Mouse (Mus musculus) ovary, postnatal 36 days (tissue): ENCODE data around the gene Pi4ka.

Experiments
- DNase-seq: peaks from one replicate; pipeline ENCODE4 v3.0.0; 2022; ENCODE audit warnings: low spot score, mixed read lengths

The Pi4ka gene

DNA sequence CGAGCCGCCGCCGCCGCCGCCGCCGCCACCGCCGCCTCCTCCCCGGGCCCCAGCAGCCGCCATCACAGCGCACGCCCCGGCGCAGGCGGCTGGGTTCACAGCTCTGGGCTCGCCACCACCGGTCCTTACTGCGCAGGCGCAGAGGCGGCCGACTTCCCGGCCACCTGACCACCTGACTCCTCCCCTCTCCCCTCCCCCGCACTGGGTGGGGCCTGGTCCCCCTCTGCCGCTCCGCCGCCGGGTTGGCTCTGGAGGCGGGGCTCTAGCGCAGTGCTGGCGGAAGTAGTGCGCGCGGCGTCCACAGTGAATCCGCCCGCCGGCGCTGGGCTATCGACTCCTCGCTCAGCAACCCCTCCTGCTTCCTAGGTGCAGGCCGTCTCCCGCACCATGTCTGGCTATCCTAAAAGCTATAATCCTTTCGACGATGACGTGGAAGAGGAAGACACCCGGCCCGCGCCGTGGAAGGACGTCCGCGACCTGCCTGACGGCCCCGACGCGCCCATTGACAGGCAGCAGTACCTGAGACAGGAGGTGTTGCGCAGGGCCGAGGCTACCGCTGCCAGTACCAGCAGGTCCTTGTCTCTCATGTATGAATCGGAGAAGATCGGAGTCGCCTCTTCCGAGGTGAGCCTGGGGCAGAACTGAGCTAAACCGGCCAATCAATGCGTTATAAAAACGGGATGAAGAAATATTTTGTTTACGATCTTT lies at the start of gene Pi4ka, which contains the start of gene Snap29:
Gene Pi4ka, minus strand, starts transcription at position 579 of the 708 bp plus-strand sequence.
Gene Snap29, plus strand, starts transcription at position 251 of the 708 bp plus-strand sequence.
- DNase-seq: peak; percentile 100

DNA sequence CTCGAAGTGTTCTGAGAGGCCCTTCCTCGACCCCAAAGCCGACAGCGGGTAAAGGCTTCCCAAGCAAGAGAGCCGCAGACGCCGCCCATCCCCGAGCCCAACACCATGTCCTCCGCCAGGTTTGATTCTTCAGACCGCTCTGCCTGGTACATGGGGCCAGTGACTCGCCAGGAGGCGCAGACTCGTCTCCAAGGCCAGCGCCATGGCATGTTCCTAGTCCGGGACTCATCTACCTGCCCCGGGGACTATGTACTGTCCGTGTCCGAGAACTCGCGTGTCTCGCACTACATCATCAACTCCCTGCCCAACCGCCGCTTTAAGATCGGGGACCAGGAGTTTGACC lies 46.2 kb upstream of the Pi4ka start:
- no peak for DNase-seq

DNA sequence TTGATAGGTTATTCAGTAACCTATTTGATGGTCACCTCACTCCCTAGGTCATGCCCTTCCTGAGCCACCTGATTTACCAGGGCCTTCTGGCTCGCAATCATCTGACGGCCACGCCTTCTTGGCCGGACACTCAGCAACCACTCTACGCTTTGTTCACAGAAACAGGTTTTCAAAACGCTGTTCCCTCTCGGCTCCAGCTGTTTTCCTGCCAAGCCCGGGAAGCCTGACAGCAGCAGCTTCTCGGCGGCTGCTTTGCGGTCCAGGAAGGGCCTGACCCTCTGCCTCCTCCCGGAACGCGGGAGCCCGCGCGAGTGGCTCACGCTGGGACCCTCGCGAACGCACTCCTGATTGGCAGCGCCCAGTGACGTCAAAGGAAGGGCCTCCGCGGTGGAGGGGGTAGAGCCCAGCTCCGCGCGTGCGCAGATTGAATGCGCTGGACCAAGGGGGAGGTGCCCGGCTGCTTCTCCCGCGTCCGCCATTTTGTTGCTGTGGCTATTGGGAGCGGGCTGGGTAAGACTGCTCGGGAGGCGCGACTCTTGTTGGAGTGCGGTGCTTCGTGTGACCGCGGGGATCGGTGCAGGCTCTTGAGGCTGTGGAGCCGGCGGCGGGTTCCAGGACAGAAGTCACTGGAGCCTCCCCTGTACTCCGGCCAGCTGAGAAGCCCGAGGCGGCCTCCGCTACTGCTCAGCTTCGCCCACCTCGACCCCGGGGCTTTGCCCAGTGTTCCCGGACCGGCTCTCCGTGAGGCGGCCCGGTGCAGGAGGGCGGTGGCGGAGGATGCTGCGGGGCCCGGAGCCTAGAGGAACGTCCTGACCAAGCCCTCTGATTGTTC lies 45.6 kb upstream of the Pi4ka start, which contains the start of gene Crkl:
Gene Crkl, plus strand, starts transcription at position 447 of the 832 bp plus-strand sequence.
- peak; percentile 98 for DNase-seq

DNA sequence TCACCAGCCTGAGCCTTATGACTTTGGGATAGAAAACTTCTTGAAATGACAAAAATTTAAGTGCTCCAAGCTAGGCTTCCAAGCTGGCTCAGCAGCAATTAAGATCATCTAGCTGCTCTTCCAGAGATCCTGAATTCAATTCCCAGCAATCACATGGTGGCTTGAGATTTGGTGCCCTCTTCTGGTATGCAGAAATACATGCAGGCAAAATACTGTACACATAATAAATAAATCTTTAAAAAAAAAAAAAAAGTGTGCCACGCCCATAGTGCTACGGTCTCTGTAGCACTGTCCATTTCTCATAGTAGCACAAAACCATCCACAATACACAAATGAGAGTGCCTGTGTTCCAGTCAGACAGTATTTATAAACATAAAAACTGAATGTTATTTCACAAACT lies 26.5 kb upstream of the Pi4ka start:
- no peak for DNase-seq

DNA sequence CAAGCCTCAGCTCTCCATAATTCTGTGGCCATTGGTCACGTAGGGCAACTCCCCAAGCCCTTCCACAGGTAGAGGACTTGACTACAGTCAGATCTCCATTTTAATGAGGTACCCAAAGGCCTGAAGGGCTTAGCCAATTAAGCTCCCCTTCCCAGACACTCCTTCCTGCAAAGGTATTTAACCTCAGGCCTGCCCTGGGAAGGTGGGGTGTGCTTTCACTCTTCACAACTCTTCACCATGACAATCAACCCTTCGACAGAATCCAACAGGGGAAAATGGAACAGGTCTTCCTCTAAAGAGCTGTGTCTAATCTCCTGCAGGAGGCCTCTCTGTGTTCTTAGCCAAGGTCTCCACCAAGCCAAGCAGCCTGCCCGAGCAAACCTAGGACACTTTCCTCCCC lies 16.9 kb upstream of the Pi4ka start:
- no peak for DNase-seq

DNA sequence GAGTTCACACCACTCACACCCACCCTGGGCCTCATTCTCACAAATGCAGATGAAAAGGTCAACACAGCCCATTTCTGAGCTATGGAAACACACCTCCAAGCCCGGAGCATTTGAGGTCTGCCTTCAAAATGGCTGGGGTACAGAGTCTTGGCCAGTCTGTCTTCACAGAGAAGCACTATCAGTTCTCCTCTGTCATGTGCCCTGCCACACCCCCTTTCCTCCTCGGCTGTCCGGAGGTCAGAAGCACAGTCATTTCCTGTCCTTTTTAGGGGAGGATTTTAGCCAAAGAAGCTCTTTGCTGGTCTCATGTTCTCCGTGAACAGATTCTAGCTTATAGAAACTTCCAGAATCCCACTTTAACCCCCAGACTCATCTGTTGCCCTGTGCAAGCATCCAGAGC lies 4.1 kb upstream of the Pi4ka start:
- no peak for DNase-seq

DNA sequence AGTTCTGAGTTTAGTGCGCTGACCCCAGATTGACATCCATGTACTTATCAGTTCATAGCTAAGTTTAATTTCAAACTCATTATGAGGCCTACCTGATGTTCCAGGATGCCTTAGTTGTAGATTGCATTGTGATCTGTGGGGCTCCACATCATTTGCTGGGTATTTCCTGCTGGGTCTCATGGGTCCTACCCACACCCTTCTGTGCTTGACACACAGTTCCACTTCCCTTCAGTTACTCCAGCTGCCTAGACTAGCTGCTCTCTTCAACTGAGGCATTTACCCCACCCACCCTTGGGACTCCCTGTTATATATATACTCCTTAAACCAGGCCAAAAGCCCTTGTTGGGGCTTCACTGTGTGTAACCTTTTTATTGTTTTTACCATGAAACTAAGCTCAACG lies 2.9 kb upstream of the Pi4ka start:
- no peak for DNase-seq

DNA sequence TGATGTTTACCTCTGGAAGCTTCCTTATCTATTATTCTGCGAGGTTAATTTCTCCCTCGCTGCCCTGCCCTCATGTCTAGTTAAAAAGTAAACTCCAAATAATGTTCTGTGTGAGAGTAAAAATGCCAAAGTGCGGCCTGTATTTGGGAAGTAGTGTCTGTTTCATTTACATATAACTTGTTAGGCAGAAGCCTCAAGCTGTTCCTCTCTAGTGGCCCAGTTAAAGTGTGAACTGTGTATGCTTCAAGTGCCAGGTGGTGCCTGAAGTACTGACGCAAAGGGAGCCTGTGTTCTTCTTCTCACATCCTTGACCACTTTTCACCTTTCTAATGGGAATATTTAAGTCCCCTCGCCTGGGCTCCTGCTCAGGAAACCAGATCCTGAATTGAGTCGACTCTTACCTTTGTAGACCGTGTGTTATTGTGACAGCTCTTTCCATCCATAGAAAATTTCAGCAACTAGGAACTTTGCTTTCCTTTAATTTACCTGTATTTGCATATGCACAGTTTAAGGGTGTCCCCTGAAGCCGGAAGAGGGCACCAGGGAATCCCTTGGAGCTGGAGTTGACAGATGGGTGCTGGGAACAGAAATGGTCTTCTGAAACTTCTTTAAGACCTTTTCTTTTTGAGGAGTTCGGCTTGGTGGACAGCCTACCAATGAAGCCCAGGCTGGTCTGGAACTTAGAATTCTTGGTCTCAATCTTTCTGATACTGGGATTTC lies 558 bp upstream of the Pi4ka start:
- DNase-seq: no peak

DNA sequence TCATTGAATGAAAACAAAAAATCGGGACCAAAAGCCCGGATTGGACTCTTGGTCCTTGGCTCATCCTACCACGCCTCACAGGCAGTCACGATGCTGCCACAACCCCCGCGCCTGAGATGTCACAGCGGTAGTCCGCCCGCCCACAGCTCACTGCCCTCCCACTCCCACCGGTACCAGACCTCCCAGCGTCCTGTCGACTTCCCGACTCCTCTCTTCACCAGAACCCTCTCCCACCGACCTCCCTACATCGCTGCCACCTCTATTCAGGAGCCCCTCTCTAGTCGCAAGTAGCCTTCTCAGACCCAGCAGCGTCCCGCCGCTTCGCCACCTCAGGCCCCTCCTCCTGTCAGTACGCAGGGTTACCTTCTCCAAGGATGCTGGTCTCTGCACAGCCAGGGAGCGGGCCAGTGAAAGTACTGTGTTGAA lies 830 bp downstream of the Pi4ka start:
- DNase-seq: peak; percentile 63

DNA sequence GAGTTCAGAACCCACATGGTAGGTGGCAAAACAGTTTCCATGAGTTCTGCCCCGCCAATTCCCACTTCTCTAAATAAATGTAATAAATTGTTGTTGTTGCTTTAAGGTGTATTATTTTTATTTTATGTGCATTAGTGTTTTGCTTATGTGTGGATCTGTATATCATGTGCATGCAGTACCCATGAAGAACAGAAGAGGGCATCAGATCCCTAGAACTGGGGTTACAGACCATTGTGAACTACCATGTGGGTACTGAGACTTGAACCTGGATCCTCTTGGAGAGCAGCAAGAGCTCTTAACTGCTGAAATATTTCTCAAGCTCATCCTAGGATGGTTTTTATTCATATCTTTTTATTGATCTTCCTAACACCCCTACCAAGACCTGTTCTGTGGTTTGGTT lies 3.3 kb downstream of the Pi4ka start:
- DNase-seq: no peak

DNA sequence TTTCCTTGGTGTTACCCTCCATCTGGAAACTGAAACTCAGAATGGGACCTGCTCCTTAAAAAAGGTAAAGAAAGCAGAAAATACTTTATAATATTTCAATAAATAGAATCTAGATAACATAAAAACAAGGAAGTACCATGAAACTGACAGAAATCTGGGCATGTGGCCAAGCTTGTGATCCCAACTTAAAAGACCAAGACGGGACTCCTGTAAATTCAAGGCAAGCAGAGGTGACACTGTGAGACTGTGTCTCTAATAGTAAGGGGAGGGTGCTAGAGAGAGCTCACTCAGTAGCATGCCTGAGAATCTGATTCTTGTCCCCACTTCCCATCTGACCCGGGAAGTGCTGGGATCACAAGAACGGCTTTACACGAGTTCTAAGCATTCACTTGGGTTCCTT lies 13.3 kb downstream of the Pi4ka start:
- no peak for DNase-seq

DNA sequence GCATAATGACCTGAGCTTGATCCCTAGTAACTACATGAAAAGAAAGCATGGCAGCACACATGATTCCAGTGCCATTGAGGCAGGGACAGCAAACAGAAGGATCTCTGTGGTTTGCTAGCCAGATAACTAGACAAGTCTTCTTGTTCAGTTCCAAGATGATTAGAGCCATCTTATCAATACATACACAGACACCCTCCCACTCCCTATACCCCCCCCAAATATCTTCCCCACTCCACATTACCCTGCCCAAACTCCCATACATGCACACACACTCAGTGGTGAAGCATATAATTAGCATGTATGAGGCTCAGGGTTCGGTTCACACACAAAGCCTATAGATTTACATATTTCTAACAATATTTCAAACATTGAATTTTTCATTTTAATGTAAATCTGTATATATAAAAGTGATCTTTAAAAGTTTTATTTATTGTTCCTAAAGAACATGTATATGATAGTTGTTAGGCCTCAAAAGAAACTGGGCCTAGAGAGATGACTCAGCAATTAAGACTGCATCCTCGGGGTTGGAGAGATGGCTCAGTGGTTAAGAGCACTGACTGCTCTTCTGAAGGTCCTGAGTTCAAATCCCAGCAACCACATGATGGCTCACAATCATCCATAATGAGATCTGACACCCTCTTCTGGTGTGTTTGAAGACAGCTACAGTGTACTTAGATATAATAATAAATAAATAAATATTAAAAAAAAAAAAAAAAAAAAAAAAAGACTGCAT lies 22.4 kb downstream of the Pi4ka start:
- no peak for DNase-seq

DNA sequence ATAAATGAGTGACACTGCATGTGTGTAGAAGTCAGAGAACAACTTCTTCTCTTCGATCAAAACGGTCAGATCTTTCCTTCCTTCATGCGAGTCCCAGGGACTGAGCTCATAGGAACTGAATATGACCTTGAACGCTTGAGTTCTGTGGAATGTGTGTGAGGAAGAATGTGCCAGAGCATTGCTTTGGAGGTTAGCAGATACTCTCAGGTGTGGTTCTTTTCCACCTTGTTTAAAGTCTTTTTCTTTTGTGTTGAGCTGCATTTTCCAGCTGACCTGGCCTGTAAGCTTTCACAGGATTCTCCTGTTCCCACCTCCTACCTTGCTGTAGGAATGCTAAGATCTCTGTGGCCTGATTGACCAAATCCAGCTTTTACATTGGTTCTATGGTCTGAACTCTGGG lies 23.8 kb downstream of the Pi4ka start:
- no peak for DNase-seq

DNA sequence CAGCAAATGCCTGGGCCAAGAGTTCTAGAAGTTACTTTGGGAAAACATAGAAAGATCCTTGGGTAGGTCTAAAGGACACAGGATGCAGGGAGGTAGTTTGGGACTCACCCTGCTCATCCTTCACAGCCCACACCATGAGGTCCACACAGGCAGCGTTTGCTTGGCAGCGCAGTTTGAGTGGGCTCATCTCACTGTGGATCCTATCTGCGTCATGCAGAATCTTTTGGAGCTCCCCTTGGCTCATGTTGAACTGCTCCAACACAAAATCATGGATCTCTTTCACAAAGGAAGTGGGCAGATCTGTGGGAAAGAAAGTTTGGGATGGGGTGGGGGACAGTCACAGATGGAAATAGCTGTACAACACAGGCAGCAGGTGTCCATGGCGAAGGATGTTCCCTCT lies 47.3 kb downstream of the Pi4ka start:
- no peak for DNase-seq

DNA sequence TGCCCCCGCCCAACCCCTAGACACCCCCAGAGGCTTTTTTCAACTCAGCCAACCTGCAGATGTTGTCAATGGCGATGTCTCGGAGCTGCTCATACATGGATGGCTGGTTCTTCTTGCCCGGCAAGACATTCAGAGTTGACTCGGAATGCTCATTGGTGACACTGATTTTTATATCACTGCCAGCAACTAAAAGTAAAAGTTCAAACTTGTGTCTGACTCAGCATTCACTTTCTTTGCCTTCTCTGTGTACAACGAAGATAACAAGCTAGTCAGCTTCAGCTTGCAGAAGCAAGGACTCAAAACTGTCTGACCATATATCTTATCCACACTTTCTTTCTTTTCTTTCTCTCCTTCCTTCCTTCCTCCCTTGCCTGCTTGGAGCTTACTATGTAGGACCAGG lies 50.1 kb downstream of the Pi4ka start:
- DNase-seq: no peak

DNA sequence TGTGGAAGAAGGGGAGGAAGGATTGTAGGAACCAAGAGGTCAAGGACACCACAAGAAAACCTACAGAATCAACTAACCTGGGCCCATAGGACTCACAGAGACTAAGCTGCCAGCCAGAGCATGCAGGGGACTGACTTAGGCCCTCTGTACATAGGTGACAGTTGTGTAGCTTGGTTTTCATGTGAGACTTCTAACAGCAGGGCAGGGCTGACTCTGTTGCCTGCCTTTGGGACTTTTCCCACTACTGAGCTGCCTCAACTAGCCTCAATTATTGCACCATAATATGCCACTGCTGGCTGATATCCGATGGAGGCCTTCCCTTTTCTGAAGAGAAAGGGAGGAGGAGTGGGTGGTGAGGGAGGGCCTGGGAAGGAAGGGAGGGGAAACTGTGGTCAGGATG lies 59.3 kb downstream of the Pi4ka start:
- no peak for DNase-seq

DNA sequence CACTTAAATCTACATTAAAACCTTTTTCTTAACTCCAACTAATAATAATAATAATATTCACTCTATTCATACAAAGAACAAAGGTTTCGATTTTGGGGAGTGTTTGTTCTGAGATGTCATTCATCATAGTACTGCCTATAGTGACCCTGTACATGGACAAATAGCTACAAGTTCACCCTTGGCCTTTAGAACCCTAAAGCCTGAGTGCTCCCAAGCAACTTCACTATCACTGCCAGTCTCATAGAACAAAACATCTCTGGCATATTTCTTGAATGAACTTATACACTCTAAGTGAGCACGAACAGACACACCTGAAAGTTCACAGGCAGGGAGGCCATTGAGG lies 60.3 kb downstream of the Pi4ka start:
- no peak for DNase-seq

DNA sequence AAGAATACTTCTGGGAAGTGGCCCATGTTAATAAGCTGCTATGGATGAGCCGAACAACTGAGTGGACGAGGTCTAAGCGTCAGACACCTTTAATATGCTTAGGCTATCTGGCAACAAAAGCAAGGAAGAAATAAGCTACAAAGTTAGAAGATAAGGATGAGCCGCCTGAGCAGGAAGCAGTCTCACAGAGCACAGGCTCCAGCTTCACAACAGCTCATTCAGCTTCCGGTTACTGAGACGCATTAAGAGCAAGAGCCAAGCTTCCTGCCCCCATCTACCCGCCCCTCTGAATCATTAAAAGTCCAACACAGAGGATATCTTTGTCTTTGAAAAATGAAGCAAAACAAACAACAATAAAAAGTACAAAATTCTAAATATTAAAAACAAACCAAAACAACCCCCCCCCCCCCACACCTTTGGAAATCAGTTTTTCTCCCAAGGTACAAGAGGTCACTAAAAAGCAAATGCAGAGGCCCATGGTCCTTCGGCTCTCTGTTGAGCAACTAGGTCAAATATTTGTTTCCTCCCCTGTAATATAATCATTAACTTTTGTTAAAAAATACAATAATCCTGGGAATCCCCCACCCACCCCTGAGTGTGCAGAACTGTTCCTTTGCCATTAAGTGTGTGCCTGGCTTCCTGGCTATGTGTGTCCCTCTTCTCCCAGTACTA lies 60.8 kb downstream of the Pi4ka start:
- DNase-seq: no peak

DNA sequence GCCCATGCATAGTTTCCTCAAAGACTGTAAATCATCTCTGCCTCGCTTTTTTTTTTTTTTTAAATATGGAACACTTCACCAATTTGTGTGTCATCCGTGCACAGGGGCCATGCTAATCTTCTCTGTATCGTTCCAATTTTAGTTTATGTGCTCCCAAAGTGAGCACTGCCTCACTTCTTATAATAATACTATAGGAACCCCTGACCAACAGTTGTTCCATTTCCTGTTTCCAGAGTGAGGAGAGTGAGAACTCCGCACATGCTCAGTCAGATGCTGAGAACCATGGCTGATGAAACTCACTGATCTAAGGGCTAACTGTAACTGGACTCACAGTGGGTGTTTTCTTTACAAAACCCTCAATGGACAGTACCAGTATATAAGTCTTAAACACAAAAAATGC lies 64.3 kb downstream of the Pi4ka start:
- DNase-seq: no peak

DNA sequence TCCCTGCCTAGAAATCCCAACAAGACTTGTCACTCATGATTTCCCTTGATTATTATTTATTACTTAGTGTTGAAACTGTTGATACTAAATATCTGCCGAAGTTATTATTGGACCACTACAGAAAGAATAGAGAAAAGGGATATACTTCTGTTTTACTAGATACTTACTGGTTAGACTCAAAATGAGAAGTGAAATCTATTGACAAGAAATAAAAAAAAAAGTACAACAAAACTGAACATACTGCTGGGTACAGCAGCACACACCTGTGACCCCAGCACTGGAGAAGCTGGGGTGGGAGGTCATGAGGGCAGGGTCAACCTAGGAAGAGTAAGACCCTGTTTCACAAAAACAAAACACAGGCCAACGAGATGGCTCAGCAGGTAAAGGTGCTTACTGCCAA lies 65.4 kb downstream of the Pi4ka start:
- no peak for DNase-seq

DNA sequence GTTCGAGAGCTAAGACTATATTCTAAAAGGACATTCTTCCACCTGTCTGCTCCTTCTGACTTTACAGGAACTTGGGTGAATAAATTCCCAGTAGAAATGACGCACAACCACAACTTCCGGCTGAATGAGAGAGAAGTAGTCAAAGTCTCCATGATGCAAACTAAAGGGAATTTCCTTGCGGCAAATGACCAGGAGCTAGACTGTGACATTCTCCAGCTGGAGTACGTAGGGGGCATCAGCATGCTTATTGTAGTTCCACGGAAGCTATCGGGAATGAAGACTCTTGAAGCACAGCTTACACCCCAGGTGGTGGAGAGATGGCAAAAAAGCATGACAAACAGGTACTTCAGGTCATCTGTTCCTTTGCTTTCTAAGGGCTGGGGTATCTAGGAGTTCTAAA lies 66.4 kb downstream of the Pi4ka start:
- DNase-seq: no peak

DNA sequence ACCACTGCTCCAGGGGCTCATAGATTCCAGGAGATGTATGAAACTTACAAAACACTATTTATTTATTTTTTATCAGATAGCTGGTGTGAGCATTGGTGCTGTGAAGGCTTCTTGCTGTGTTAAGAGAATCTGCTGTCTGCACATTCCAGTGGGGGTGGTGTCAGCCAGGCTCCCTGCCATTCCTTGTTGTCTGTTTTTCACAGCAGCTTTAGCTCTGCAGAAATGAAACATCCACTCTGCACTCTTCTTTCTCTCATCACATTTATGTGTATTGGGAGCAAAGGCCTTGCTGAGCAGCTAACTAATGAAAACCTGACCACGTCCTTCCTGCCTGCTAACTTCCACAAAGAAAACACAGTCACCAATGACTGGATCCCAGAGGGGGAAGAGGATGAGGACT lies 70.0 kb downstream of the Pi4ka start:
- DNase-seq: no peak
